Mouse (Mus musculus): ENCODE results near the gene Olfr780.
"Not testable (repeated sequence)": the region's sequence is repeated elsewhere in the genome, so short reads cannot be mapped to it uniquely, and the experiment has no call there.

Olfr780 gene

DNA sequence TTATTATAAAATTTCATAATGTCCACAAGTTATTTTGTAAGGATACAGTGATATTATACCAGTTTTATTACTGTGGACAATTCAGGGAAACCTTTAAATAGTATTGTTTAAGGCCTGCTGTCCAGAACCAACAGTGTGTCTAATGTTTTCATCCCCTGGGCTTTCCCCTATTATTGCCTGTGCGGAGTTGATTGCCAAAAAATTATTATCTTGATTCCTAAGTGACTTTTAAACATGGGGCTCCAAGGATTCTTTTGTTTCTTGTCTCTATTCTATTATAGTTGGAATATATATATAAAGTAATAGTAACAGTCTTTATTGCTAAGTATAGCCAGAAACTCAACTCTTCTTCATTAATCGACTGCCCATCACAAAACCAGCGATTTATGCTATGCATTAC is at the start of gene Olfr780:
Gene Olfr780 (plus strand): TSS at position 301 of the 400 bp plus-strand sequence.
- DNase-seq (ENCODE audit: low spot score): no peak

GRCm38 (mm10) chr10:129271081-129271535 is 46.8 kb upstream of the Olfr780 start, which contains the start of gene Olfr777:
Gene Olfr777, minus strand, starts transcription at chr10:129271485.
- DNase-seq (ENCODE audit: low spot score): no peak

DNA sequence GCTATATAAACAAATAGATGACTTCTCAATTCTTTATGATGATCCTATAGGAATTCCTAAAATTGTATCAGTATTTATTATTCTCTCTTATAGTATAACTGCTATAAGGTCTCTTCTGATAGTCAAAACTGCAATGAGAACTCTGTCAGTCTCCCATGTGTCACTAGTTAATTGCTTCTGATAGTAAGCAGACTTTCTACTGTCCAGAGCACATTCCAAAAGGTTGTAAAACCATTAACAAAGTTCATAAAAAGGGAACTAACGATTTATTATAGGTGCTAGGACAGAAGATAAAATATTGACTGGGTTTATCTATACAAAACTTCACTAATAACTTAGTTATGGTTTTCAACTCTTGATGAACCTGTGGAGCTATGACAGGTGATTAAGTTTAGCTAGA is 4.9 kb upstream of the Olfr780 start:
- DNase-seq (ENCODE audit: low spot score): not testable (repeated sequence)

GRCm38 (mm10) chr10:129313521-129313920 is 4.4 kb upstream of the Olfr780 start:
- DNase-seq (ENCODE audit: low spot score): not testable (repeated sequence)

- DNase-seq (ENCODE audit: low spot score): no peak
Measured at GRCm38 (mm10) chr10:129328554-129328953, 10.6 kb downstream of the Olfr780 start, which contains the start of gene Olfr781. Gene Olfr781, plus strand, starts transcription at chr10:129328854.

GRCm38 (mm10) chr10:129348550-129348949 is 30.6 kb downstream of the Olfr780 start, which contains the start of gene Olfr782:
Gene Olfr782, plus strand, starts transcription at chr10:129348850.
- DNase-seq (ENCODE audit: low spot score): no peak

GRCm38 (mm10) chr10:129352475-129352874 is 34.6 kb downstream of the Olfr780 start:
- not testable (repeated sequence) for DNase-seq (ENCODE audit: low spot score)

GRCm38 (mm10) chr10:129356496-129356895 is 38.6 kb downstream of the Olfr780 start:
- not testable (repeated sequence) for DNase-seq (ENCODE audit: low spot score)

- DNase-seq (ENCODE audit: low spot score): no peak
Measured at GRCm38 (mm10) chr10:129357307-129357706, 39.4 kb downstream of the Olfr780 start.
